Mouse (Mus musculus) liver, embryonic 16.5 days (tissue): ENCODE measurements around the gene Uvrag. TPM values are rescaled to one million over a fixed set of nuclear protein-coding genes. Genes with fewer than 3 reads are reported as not detected.

Source experiments
- ATAC-seq: fragments of 200-750 bp; cut with Nextera tagmentation; 2 replicates; pipeline ENCODE4 v1.8.0; 2017; ENCODE audit warnings: low read depth, mild to moderate bottlenecking, moderate number of reproducible peaks, moderate library complexity
- H3K27ac ChIP-seq: fragments of 300-500 bp; sonication (generic); 2 replicates; pipeline ENCODE4 v1.5.1; 2014; ENCODE audit warnings: mild to moderate bottlenecking, low read length
- H3K27me3 ChIP-seq: fragments of 300-500 bp; sonication (generic); 2 replicates; pipeline ENCODE4 v1.6.1; 2014; ENCODE audit warnings: low read depth, low read length, mixed read lengths; ENCODE audit not compliant: control insufficient read depth, insufficient read depth
- H3K36me3 ChIP-seq: fragments of 300-500 bp; sonication (generic); 2 replicates; pipeline ENCODE4 v1.6.1; 2014; ENCODE audit warnings: mild to moderate bottlenecking; ENCODE audit not compliant: control insufficient read depth, insufficient read depth
- H3K4me1 ChIP-seq: fragments of 300-500 bp; sonication (generic); 2 replicates; pipeline ENCODE4 v1.6.1; 2014; ENCODE audit warnings: low read depth, low read length, mixed read lengths; ENCODE audit not compliant: control insufficient read depth
- H3K4me2 ChIP-seq: fragments of 300-500 bp; sonication (generic); 2 replicates; pipeline ENCODE4 v1.6.1; 2014; ENCODE audit warnings: low read depth, low read length, mixed read lengths
- H3K4me3 ChIP-seq: fragments of 300-500 bp; sonication (generic); 2 replicates; pipeline ENCODE4 v1.5.1; 2014; ENCODE audit warnings: low read depth, mild to moderate bottlenecking, low read length
- H3K9ac ChIP-seq: fragments of 300-500 bp; sonication (generic); 2 replicates; pipeline ENCODE4 v1.6.1; 2014; ENCODE audit warnings: low read depth, low read length
- H3K9me3 ChIP-seq: fragments of 300-500 bp; sonication (generic); replicated peaks from 2 replicates; pipeline ENCODE4 v1.6.1; 2016; ENCODE audit warnings: low read length; ENCODE audit not compliant: control insufficient read depth
- WGBS: fragments of 180-500 bp; shearing (Covaris S2); extraction: QIAGEN DNeasy Blood & Tissue Kit; methylation state at CpG from one replicate; pipeline ENCODE4 v1.1.7; 2014; ENCODE audit not compliant: insufficient replicate concordance; 5-methylcytosine and 5-hydroxymethylcytosine counted together
- polyA plus RNA-seq: library from polyadenylated mRNA; unstranded; fragments of >200 nt; fragmentation: Nextera tagmentation; extraction: Ambion mirVana; gene quantifications from 2 replicates; pipeline ENCODE4 v1.2.1, GENCODE M21; 2015

Gene Uvrag
- polyA plus RNA-seq, 1 experiment from 2014 or later = 8.2 TPM

DNA sequence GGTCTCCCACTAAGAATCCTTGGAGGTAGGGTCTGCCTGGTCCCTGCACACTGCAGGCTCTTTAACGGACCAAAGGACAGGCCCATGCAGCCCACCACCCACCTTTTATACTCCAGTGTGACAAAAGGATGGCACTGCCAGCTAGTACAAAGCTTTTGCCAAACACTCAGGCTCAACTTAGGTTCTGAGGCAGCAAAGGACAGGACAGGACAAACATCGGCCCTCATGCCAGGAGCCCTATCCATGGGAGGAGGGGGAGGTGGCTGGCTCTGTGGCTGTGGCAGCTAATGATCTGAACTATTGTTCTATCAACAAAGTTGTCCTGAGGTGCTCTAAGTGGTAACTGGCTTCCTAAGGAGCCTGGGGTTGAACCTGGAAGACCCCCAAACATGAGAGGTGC lies 18.5 kb upstream of the Uvrag start:
- no peak overlapping the region for H3K9ac ChIP-seq
- 65% methylated on average over 2 of the region's 2 CpGs for WGBS
- H3K27me3 ChIP-seq = no peaks in the 10 kb centered on the region
- no peak overlapping the region for H3K27ac ChIP-seq
- no peaks in the 10 kb centered on the region for H3K9me3 ChIP-seq
- peaks cover 31% of the 10 kb centered on the region for H3K4me1 ChIP-seq
- no peaks in the 10 kb centered on the region; the same call in 1 of the 2 replicates for H3K36me3 ChIP-seq
- H3K4me2 ChIP-seq = no peak overlapping the region
- ATAC-seq = no peak
- no peak overlapping the region for H3K4me3 ChIP-seq

DNA sequence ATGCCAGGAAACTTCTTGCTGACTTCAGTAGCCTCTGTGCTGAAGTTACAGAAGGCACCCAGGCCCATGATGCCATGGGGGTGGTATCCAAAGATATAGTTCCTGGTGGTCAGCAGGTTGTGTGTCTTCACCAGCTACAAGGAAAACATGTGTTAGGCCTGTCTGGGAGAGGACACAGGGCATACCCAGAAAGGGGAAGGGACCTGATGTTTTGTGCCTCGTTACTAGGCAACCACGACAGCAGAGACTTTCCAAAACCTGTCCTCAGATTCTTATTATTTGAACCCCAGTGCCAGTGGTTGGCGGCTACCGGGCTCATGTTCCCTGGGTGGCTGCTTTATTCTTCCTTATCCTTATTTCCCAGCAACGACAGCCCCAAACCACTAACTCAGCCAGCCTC lies 18.0 kb upstream of the Uvrag start:
- H3K4me1 ChIP-seq = peaks cover 31% of the 10 kb centered on the region
- H3K36me3 ChIP-seq = no peaks in the 10 kb centered on the region; the same call in 1 of the 2 replicates
- no peaks in the 10 kb centered on the region for H3K27me3 ChIP-seq
- H3K9me3 ChIP-seq = no peaks in the 10 kb centered on the region
- no peak overlapping the region for H3K27ac ChIP-seq
- H3K4me2 ChIP-seq = no peak overlapping the region
- H3K4me3 ChIP-seq = no peak overlapping the region
- no peak overlapping the region for H3K9ac ChIP-seq
- ATAC-seq = no peak
- WGBS = 22% methylated on average over 5 of the region's 5 CpGs

DNA sequence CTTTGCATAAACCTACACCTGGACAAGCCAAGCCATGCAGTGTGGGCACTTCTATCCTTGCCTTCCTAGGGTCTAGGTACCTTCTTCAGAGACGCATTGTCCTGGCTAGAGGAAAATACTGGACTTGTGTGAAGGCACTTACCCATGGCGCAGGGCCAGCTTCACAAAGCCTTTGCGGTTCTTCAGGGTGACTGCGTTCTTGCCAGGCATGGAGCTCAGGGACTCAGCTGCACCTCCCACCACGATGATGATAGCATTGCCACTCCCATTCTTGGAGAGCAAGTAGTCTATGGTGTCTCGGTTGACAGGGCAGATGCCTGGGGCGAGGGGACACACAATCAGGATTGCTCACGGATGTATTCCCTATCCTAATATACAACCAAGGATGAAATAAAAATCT lies 17.1 kb upstream of the Uvrag start:
- no peak for ATAC-seq

DNA sequence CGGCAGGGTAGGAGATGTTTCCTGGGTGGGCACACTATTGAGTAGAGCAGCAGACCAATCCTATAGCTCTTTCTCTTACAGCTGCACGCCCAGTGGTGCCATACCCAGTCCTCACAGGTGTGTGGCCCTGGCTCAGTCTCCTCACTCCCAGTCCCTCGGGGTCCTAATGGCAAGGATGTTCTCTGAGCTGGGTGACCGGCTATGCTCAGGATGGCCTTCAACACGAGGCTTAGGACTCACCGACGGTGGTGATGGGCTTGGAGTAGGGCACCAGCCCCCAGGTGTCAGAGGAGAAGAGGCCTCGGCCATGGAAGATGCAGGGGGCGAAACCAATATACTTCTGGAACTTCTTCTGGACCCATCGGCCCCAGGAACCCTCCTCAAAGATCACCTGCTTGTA lies 15.8 kb upstream of the Uvrag start:
- no peaks in the 10 kb centered on the region for H3K9me3 ChIP-seq
- H3K27me3 ChIP-seq = no peaks in the 10 kb centered on the region
- no peak overlapping the region for H3K4me3 ChIP-seq
- ATAC-seq = no peak
- WGBS = 61% methylated on average over 10 of the region's 10 CpGs
- H3K9ac ChIP-seq = no peak overlapping the region
- H3K4me1 ChIP-seq = peaks cover 27% of the 10 kb centered on the region
- H3K27ac ChIP-seq = no peak overlapping the region
- H3K36me3 ChIP-seq = no peaks in the 10 kb centered on the region; the same call in 1 of the 2 replicates
- no peak overlapping the region for H3K4me2 ChIP-seq

More for the DNA sequence above, 17.1 kb upstream of the Uvrag start:
- 62% methylated on average over 8 of the region's 8 CpGs for WGBS
- H3K27ac ChIP-seq = no peak overlapping the region
- no peak overlapping the region for H3K4me2 ChIP-seq
- no peaks in the 10 kb centered on the region for H3K27me3 ChIP-seq
- H3K4me3 ChIP-seq = no peak overlapping the region
- H3K4me1 ChIP-seq = peaks cover 27% of the 10 kb centered on the region
- H3K36me3 ChIP-seq = no peaks in the 10 kb centered on the region; the same call in 1 of the 2 replicates
- H3K9ac ChIP-seq = no peak overlapping the region
- H3K9me3 ChIP-seq = no peaks in the 10 kb centered on the region

DNA sequence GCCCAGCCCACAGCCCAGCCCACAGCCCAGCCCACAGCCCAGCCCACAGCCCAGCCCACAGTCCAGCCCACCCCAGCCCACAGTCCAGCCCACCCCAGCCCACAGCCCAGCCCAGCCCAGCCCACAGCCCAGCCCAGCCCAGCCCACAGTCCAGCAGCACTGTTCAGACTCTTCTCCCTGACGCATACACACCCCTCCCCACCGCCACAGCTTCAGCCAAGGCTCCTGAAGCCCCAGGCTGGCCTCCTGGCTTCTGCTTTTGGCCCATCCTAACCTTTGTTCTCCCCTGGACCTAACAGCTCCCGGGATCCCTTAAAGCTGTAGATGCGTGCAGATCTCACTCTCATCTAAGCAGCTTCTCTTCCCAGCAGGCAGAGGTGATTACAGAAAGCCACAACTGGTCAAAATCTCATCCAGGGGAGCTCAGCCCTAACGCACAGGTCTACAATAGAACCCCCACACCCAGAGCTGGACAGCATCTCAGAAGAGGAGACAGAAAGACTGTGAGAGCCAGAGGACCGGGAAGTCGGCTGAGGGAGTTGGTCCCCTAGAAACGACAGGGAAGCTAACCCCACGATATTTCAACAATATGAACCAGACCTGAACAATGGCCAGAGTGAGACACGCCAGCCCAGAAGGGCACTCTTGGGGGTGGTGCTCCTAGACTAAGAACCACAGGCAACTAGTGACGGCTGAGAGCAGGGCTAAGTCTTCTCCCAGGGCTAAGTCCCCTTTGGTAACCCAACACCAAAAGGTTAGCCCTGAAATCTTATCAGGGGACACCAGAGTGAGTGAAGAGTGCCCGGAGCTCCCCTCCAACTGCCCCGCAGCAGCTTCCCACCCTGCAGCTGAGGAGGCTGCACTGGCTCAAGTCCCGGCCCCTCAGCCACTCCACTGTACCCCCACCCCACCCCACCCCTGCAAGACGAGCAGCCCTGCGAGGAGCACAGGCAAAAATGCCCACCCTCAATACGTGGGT lies 14.7 kb upstream of the Uvrag start:
- Histone ChIP-seq H3K4me3 (no peak overlapping the region), H3K9ac (no peak overlapping the region), H3K4me1 (peaks cover 24% of the 10 kb centered on the region), H3K27me3 (no peaks in the 10 kb centered on the region), H3K27ac (peak overlapping the region; percentile 24; the same call in 1 of the 2 replicates), H3K36me3 (no peaks in the 10 kb centered on the region; the same call in 1 of the 2 replicates), H3K9me3 (no peaks in the 10 kb centered on the region), H3K4me2 (peak overlapping the region; percentile 39; the same call in 1 of the 2 replicates)
- ATAC-seq = peak; percentile 75
- WGBS = 7% methylated on average over 17 of the region's 17 CpGs

DNA sequence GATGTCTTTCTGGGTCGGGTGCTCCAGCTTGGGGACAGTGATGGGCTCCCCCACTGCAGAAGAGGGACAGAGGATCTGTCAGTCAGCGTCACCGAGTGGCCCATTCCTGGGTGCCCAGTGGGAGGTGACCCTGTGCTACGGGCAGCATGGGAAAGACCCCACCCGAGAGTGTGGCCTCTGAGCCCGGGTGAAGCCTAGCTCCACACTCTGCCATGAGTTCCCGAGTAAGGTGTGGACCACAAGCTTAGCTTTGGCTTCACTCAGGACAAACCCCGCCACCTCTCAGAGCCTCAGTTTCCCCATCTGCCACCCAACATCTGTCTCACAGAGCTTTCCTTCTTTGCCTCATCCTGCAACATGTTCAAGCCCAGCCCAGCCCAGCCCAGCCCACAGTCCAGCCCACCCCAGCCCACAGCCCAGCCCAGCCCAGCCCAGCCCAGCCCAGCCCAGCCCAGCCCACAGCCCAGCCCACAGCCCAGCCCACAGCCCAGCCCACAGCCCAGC lies 13.8 kb upstream of the Uvrag start:
- peaks cover 23% of the 10 kb centered on the region for H3K4me1 ChIP-seq
- no peak overlapping the region for H3K4me2 ChIP-seq
- no peak overlapping the region for H3K9ac ChIP-seq
- H3K36me3 ChIP-seq = no peaks in the 10 kb centered on the region; the same call in 1 of the 2 replicates
- 46% methylated on average over 8 of the region's 8 CpGs for WGBS
- no peak overlapping the region for H3K4me3 ChIP-seq
- no peak overlapping the region for H3K27ac ChIP-seq
- ATAC-seq = no peak
- H3K27me3 ChIP-seq = no peaks in the 10 kb centered on the region
- H3K9me3 ChIP-seq = no peaks in the 10 kb centered on the region

DNA sequence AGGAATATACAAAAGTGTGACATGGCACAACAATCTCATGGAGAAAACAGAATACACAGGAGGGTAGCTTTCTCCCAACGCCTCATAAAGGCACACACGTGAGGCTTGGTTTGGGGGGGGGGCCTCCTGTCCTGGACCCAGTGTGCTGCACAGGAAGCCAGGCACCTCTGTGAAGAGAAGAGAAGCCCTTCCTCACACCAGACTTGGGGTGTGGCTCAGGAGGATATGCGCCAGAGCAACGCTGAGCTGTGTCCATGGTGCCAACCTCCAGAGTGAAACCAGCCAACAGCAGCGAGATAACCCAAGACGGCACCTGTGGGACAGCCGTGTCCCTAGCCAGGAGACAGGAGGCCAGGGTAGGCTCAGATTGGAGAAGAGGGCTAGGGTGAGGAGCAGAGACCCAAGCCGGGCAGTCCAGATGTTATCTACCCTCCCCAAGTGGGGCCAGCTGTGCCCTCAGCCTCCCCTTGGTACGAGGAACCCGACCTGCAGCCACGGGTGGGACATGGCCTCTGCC lies 12.8 kb upstream of the Uvrag start:
- 36% methylated on average over 11 of the region's 11 CpGs for WGBS
- Histone ChIP-seq H3K9ac (no peak overlapping the region), H3K27ac (no peak overlapping the region), H3K4me3 (no peak overlapping the region), H3K4me2 (no peak overlapping the region), H3K27me3 (no peaks in the 10 kb centered on the region), H3K36me3 (no peaks in the 10 kb centered on the region; the same call in 1 of the 2 replicates), H3K4me1 (peaks cover 23% of the 10 kb centered on the region), H3K9me3 (no peaks in the 10 kb centered on the region)
- ATAC-seq = no peak

DNA sequence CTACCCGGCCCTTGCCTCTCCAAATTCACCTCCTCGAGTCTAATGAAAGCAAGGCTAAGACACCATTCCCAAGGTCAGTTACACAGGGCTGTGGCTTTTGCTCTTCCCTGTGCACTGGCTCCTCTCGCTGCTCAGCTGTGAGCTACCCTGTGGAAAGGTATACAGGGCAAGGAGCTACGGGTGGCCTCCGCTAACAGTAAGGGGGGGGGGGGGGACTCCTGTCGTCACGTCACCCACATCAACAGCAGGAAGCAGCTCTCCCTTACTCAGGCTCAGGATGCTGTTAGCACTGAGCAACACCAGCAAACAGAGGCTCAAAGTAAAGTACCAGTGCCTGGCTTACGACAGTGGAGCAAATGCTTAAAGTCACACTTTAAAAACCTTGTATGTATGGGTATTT lies 11.8 kb upstream of the Uvrag start:
- Histone ChIP-seq H3K27me3 (no peaks in the 10 kb centered on the region), H3K27ac (no peak overlapping the region), H3K36me3 (no peaks in the 10 kb centered on the region; the same call in 1 of the 2 replicates), H3K9ac (no peak overlapping the region), H3K4me2 (no peak overlapping the region), H3K4me1 (peaks cover 23% of the 10 kb centered on the region), H3K4me3 (no peak overlapping the region), H3K9me3 (no peaks in the 10 kb centered on the region)
- ATAC-seq = no peak
- WGBS = 58% methylated on average over 8 of the region's 8 CpGs

DNA sequence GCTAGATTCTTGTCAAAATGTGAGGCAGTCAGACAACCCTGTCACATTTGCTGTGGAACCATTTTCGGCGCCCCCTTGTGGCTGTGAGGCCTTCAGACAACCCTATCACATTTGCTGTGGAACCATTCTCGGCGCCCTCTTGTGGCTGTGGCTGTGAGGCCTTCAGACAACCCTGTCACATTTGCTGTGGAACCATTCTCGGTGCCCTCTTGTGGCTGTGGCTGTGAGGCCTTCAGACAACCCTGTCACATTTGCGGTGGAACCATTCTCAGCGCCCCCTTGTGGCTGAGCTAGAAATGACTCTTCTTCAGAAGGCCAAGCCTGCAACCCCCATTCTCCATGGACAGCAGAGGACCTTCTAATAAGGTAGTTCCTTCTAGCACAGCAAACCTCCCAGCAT lies 10.4 kb upstream of the Uvrag start:
- Histone ChIP-seq H3K4me1 (peaks cover 15% of the 10 kb centered on the region), H3K4me3 (no peak overlapping the region), H3K27me3 (no peaks in the 10 kb centered on the region), H3K36me3 (no peaks in the 10 kb centered on the region), H3K27ac (no peak overlapping the region), H3K9ac (no peak overlapping the region), H3K9me3 (no peaks in the 10 kb centered on the region), H3K4me2 (no peak overlapping the region)
- ATAC-seq = peak; percentile 64
- WGBS = 2% methylated on average over 7 of the region's 7 CpGs
